Comparison of ENCODE assay signal across 22 mouse cellular contexts in the genomic region with DNA sequence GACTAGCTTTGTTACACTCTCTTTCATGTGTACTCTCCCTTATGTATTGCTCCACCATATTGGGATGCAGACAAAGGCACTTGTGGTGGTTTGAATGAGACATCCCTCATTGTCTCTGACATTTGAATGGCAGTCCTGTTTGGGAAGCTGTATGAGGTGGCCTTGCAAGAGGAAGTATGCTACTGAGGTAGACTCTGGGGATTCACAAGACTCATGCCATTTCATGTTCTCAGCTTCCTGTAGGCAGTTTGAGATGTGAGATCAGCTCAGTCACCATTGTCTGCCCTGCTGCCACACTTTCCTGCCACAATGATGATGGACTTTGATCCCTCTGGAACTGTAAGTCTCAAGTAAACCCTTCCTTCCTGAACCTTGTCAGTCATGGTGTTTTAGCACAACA.
A peak's percentile ranks its signal among the peaks of the same experiment; 100 is the strongest.
DNase-seq lines count a peak whose midpoint lies in the region; ATAC-seq and TF ChIP-seq lines count a peak whose summit lies in the region.
"Had no signal": no experiment of that assay in that cellular context is flagged by ENCODE, and none has a peak within 500 bp of the region (broad histone marks: within the 10 kb centered on the region; RNA-seq: fewer than 3 reads in every experiment).

No protein-coding gene starts in this region.

- TF ChIP-seq RAD21 in CH12.LX (IDR thresholded peaks at IDR 0.05; ENCODE audit: low read depth, low read length) = no peak

- TF ChIP-seq POLR2A in CH12.LX (IDR thresholded peaks at IDR 0.05; ENCODE audit: low read depth, low read length) = no peak

- no peaks in the 10 kb centered on the region for H3K9me3 ChIP-seq in lung, embryonic 14.5 days (ENCODE audit: low read depth, low read length)
- H3K9me3 ChIP-seq in midbrain, embryonic 11.5 days (ENCODE audit: control insufficient read depth, low read length) = no peaks in the 10 kb centered on the region
- no peaks in the 10 kb centered on the region for H3K9me3 ChIP-seq in midbrain, embryonic 13.5 days
- H3K9me3 ChIP-seq in CH12.LX (replicated peaks; ENCODE audit: low read length) = no peaks in the 10 kb centered on the region
- H3K9me3 ChIP-seq in forebrain, embryonic 10.5 days = no peaks in the 10 kb centered on the region
- H3K9me3 ChIP-seq: embryonic facial prominence, embryonic 10.5 days; embryonic facial prominence, embryonic 12.5 days; forebrain, embryonic 12.5 days; forebrain, embryonic 15.5 days had no signal

- no peak for TF ChIP-seq CTCF in lung, embryonic 14.5 days (IDR thresholded peaks at IDR 0.05; ENCODE audit: low read depth)
- no peak for TF ChIP-seq CTCF in CH12.LX (conservative IDR thresholded peaks at IDR 0.05 in 1 of 2, IDR thresholded peaks at IDR 0.05 in 1 of 2; ENCODE audit: low read depth in 2 of 2, low read length in 2 of 2)

- H3K27ac ChIP-seq in lung, embryonic 14.5 days (ENCODE audit: low read depth) = no peak overlapping the region
- no peak overlapping the region for H3K27ac ChIP-seq in midbrain, embryonic 11.5 days (ENCODE audit: low read depth, low read length)
- no peak overlapping the region for H3K27ac ChIP-seq in midbrain, embryonic 13.5 days
- no peak overlapping the region for H3K27ac ChIP-seq in CH12.LX (ENCODE audit: insufficient read depth, low read depth)
- no peak overlapping the region for H3K27ac ChIP-seq in forebrain, embryonic 10.5 days
- H3K27ac ChIP-seq: embryonic facial prominence, embryonic 10.5 days; embryonic facial prominence, embryonic 12.5 days; forebrain, embryonic 12.5 days; forebrain, embryonic 15.5 days had no signal

- TF ChIP-seq EP300 in CH12.LX (IDR thresholded peaks at IDR 0.05; ENCODE audit: low read length) = no peak

- no peak overlapping the region for H3K4me2 ChIP-seq in lung, embryonic 14.5 days
- no peak overlapping the region for H3K4me2 ChIP-seq in midbrain, embryonic 11.5 days
- no peak overlapping the region for H3K4me2 ChIP-seq in midbrain, embryonic 13.5 days (replicated peaks)
- H3K4me2 ChIP-seq in CH12.LX (ENCODE audit: insufficient read depth, low read depth, poor library complexity, severe bottlenecking) = no peak overlapping the region
- H3K4me2 ChIP-seq: embryonic facial prominence, embryonic 12.5 days; forebrain, embryonic 12.5 days; forebrain, embryonic 15.5 days had no signal

- DNase-seq in lung, embryonic 14.5 days = peak; percentile 6
- DNase-seq in lung, adult 18-20 months = no peak
- peak; percentile 54 for DNase-seq in midbrain, embryonic 11.5 days (ENCODE audit: low spot score, missing footprints)
- DNase-seq in CH12.LX (ENCODE audit: extremely low read depth) = peak; percentile 51
- DNase-seq in forebrain, embryonic 10.5 days (ENCODE audit: extremely low spot score, low spot score) = no peak
- no peak for DNase-seq in cerebellum, adult 18-20 months
- DNase-seq: adrenal gland, adult 2 months; adrenal gland, postnatal 10 days; adrenal gland, postnatal 25 days; B cell, adult 2 months; cerebellum, adult 11 months; cerebellum, adult 2 months; cerebellum, adult 9-10 months; cerebellum, postnatal 10 days; cerebellum, postnatal 25 days; forebrain, postnatal 0 days had no signal

- in situ Hi-C loops in CH12.LX (cut with MboI; ENCODE audit: low pct_ligation_motif_present, low pct_unique_long_range_greater_than_20kb, low sequenced_read_pairs) = no loop called here

- H3K9ac ChIP-seq in lung, embryonic 14.5 days = no peak overlapping the region
- no peak overlapping the region for H3K9ac ChIP-seq in midbrain, embryonic 11.5 days (ENCODE audit: low read length)
- no peak overlapping the region for H3K9ac ChIP-seq in midbrain, embryonic 13.5 days (replicated peaks)
- no peak overlapping the region for H3K9ac ChIP-seq in CH12.LX (ENCODE audit: insufficient read depth, low read depth)
- H3K9ac ChIP-seq: embryonic facial prominence, embryonic 12.5 days; forebrain, embryonic 12.5 days; forebrain, embryonic 15.5 days; forebrain, postnatal 0 days had no signal

- no peaks in the 10 kb centered on the region for H3K36me3 ChIP-seq in lung, embryonic 14.5 days (ENCODE audit: insufficient read depth)
- no peaks in the 10 kb centered on the region for H3K36me3 ChIP-seq in midbrain, embryonic 11.5 days (ENCODE audit: control insufficient read depth, insufficient read depth, low read length)
- no peaks in the 10 kb centered on the region for H3K36me3 ChIP-seq in midbrain, embryonic 13.5 days
- peaks cover 0 to 4% of the 10 kb centered on the region in 2 experiments for H3K36me3 ChIP-seq in CH12.LX (replicated peaks in 1 of 2; ENCODE audit: control insufficient read depth in 1 of 2, insufficient read depth in 1 of 2, low read length in 1 of 2)
- no peaks in the 10 kb centered on the region for H3K36me3 ChIP-seq in forebrain, embryonic 10.5 days (replicated peaks)
- H3K36me3 ChIP-seq: embryonic facial prominence, embryonic 10.5 days; embryonic facial prominence, embryonic 12.5 days; forebrain, embryonic 12.5 days; forebrain, embryonic 15.5 days had no signal

- no peak; the same call in 1 of the 2 replicates for ATAC-seq in lung, embryonic 14.5 days (ENCODE audit: insufficient read depth)
- ATAC-seq in midbrain, embryonic 11.5 days (ENCODE audit: low FRiP score) = no peak
- ATAC-seq in midbrain, embryonic 13.5 days = no peak
- ATAC-seq: CD4-positive, CD25-positive, alpha-beta regulatory T cell, adult 4 months; forebrain, embryonic 15.5 days; forebrain, postnatal 0 days had no signal

- dilution Hi-C loops in CH12.LX (cut with MboI; ENCODE audit: extremely low pct_ligation_motif_present, extremely low pct_unique_long_range_greater_than_20kb, low sequenced_read_pairs) = no loop called here

- H3K79me2 ChIP-seq in CH12.LX (replicated peaks; ENCODE audit: control insufficient read depth, extremely low read depth, insufficient read depth, poor library complexity, severe bottlenecking) = no peaks in the 10 kb centered on the region

- no peak overlapping the region for H3K4me3 ChIP-seq in lung, embryonic 14.5 days (ENCODE audit: low read depth, low read length)
- no peak overlapping the region for H3K4me3 ChIP-seq in midbrain, embryonic 11.5 days (ENCODE audit: low read depth, low read length)
- H3K4me3 ChIP-seq in midbrain, embryonic 13.5 days (replicated peaks) = no peak overlapping the region
- peak overlapping the region in 1 of 3 experiments; percentile 21 for H3K4me3 ChIP-seq in CH12.LX (replicated peaks in 1 of 3; ENCODE audit: low read depth in 2 of 3, low read length in 2 of 3, poor library complexity in 1 of 3)
- no peak overlapping the region for H3K4me3 ChIP-seq in forebrain, embryonic 10.5 days
- H3K4me3 ChIP-seq: embryonic facial prominence, embryonic 10.5 days; embryonic facial prominence, embryonic 12.5 days; forebrain, embryonic 12.5 days; forebrain, embryonic 15.5 days had no signal

- H3K27me3 ChIP-seq in lung, embryonic 14.5 days (ENCODE audit: insufficient read depth, low read length) = no peaks in the 10 kb centered on the region
- H3K27me3 ChIP-seq in midbrain, embryonic 11.5 days (ENCODE audit: control insufficient read depth, insufficient read depth, low read length) = no peaks in the 10 kb centered on the region
- no peaks in the 10 kb centered on the region for H3K27me3 ChIP-seq in midbrain, embryonic 13.5 days
- no peaks in the 10 kb centered on the region for H3K27me3 ChIP-seq in CH12.LX (replicated peaks)
- no peaks in the 10 kb centered on the region for H3K27me3 ChIP-seq in forebrain, embryonic 10.5 days (ENCODE audit: poor library complexity, severe bottlenecking)
- H3K27me3 ChIP-seq: embryonic facial prominence, embryonic 12.5 days; forebrain, embryonic 12.5 days; forebrain, embryonic 15.5 days had no signal

- H3K4me1 ChIP-seq in lung, embryonic 14.5 days (ENCODE audit: insufficient read depth) = no peaks in the 10 kb centered on the region
- H3K4me1 ChIP-seq in midbrain, embryonic 11.5 days (ENCODE audit: control insufficient read depth, insufficient read depth, low read length) = no peaks in the 10 kb centered on the region
- no peaks in the 10 kb centered on the region for H3K4me1 ChIP-seq in midbrain, embryonic 13.5 days (replicated peaks)
- peaks cover 8 to 25% of the 10 kb centered on the region in 2 experiments; a peak in 3 of 4 replicates for H3K4me1 ChIP-seq in CH12.LX (ENCODE audit: control insufficient read depth in 1 of 2, insufficient read depth in 2 of 2)
- no peaks in the 10 kb centered on the region for H3K4me1 ChIP-seq in forebrain, embryonic 10.5 days
- H3K4me1 ChIP-seq: embryonic facial prominence, embryonic 10.5 days; embryonic facial prominence, embryonic 12.5 days; forebrain, embryonic 12.5 days; forebrain, embryonic 15.5 days had no signal

TF ChIP-seq in CH12.LX, 34 proteins besides CTCF, POLR2A, EP300 and RAD21:
- TF ChIP-seq UBTF (IDR thresholded peaks at IDR 0.05; ENCODE audit: low read depth, low read length) = no peak
- TF ChIP-seq MEF2A (IDR thresholded peaks at IDR 0.05; ENCODE audit: borderline replicate concordance, low read depth, low read length) = no peak
- TF ChIP-seq BHLHE40 (IDR thresholded peaks at IDR 0.05; ENCODE audit: low read depth, low read length) = no peak
- TF ChIP-seq SMC3 (IDR thresholded peaks at IDR 0.05; ENCODE audit: low read depth, low read length) = no peak
- no peak for TF ChIP-seq MAX (IDR thresholded peaks at IDR 0.05; ENCODE audit: low read length)
- TF ChIP-seq TCF12 (IDR thresholded peaks at IDR 0.05; ENCODE audit: low read depth, low read length) = no peak
- TF ChIP-seq HCFC1 (IDR thresholded peaks at IDR 0.05; ENCODE audit: low read depth, low read length) = no peak
- TF ChIP-seq USF1 (IDR thresholded peaks at IDR 0.05; ENCODE audit: low read depth, low read length) = no peak
- no peak for TF ChIP-seq GABPA (IDR thresholded peaks at IDR 0.05; ENCODE audit: insufficient replicate concordance, low read depth, low read length)
- TF ChIP-seq MXI1 (IDR thresholded peaks at IDR 0.05; ENCODE audit: low read depth, low read length) = no peak
- TF ChIP-seq USF2 (conservative IDR thresholded peaks at IDR 0.05; ENCODE audit: low read depth, low read length) = no peak
- no peak for TF ChIP-seq ZNF384 (IDR thresholded peaks at IDR 0.05; ENCODE audit: low read depth, low read length)
- no peak for TF ChIP-seq TBP (conservative IDR thresholded peaks at IDR 0.05; ENCODE audit: low read depth, low read length)
- no peak for TF ChIP-seq PAX5 (IDR thresholded peaks at IDR 0.05; ENCODE audit: low read length)

Comparison
In these comparisons a context has a peak if more than half of its experiments do, and no peak if none do; other contexts are left out.
1. DNase-seq: peak in lung, embryonic 14.5 days (single experiment), midbrain, embryonic 11.5 days (single experiment) and CH12.LX (single experiment); none in lung, adult 18-20 months (0 of 2), forebrain, embryonic 10.5 days (single experiment) and cerebellum, adult 18-20 months (0 of 2).